Mouse (Mus musculus) embryonic fibroblast, embryonic 13.5 days (primary cell): ENCODE data around the gene Odf3l2.
A peak's percentile ranks its signal among the peaks of the same experiment; 100 is the strongest.

Source experiments
- CTCF ChIP-seq: IDR thresholded peaks from 2 replicates; pipeline ENCODE4 v1.5.1; 2011; ENCODE audit warnings: mild to moderate bottlenecking, control low read depth, low read length, moderate library complexity, borderline replicate concordance; ENCODE audit not compliant: insufficient read depth
- POLR2A ChIP-seq: IDR thresholded peaks from 2 replicates; pipeline ENCODE4 v1.6.1; 2011; ENCODE audit warnings: low read depth, mild to moderate bottlenecking, control low read depth, low read length, moderate library complexity

DNA sequence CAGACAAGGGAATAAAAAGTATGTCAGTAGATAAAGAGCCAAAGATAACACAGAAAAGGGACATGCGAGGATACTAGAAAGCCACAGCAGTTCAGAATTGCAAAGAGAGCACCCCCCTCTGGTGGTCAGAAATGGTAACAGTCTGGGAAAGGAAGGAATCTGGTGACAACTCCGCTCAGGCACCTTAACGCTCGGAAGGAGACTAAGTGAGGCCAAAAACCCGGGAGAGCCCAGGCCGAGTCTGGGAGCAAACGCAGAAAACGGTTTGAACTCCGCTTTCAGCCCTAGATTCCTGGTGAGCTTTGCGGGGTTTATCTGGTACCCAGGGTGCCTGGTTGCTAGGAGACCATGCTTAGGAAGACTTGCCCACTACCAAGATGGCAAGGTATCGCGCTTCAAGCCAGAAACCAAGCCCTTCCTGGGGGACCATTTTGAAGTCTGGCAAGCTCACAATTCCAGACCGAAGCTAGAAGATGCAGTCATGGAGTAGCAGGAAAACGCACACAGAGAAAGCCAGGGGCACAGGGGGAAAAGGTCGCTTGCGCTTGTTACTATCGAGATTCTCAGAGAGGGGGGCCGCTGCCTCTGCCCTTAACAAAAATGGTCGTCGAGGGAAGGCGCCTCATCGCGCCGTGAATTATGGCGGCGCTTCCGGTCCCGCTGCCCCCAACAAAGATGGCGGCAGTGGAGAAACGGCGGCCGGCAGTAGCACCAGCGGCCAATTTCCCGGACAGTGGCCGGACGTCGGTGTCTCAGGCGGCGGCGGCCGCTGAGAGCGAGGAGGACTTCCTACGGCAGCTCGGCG is 23.4 kb upstream of the Odf3l2 start, which contains the start of gene Tpgs1:
- TF ChIP-seq CTCF (0 out of 2 replicates have a peak, but pooled peaks have one; percentile 3), POLR2A (peak; percentile 70)
